Mouse (Mus musculus): Measurements from ENCODE around the gene Dhx58. TPM values are rescaled to one million over a fixed set of nuclear protein-coding genes. Genes with fewer than 3 reads are reported as not detected.

Dhx58 gene
- 2.8 and 3.6 TPM in 2 replicates for polyA plus RNA-seq (2015; fragmentation: Nextera tagmentation; extraction: Ambion mirVana)

DNA sequence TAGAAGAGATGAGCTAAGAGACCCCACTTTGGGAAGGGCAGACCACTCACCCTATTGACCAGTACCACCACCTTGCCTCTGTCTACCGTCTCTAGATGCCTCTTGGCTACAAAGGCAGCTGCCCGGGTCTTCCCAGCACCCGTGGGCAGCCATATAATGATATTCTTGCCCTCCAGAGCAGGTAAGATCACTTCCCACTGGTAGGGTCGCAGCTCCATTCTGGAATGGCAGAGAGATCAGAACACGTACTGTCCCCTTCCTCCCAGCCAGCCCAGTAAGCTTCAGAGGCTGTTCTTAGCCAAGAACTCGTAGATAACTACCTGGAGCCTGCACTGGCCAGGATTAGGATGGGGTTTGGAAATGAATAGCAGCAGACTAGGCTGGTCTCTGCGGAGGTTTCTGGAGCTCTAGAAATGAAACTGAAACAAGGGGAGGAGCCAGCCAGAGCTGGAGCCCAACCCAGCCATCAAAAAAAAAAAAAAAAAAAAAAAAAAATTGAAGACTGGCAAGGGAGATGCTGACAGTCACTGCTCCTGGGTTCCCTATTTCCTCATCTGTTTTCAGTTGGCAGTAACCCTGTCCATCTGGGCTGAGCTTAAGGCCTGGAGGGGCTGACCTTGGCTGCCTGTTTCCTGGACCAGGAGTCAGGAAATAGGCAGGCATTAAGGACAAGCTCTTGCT lies at the start of gene Dhx58:
Dhx58 (minus strand) TSS at position 421 of the 681 bp plus-strand sequence.
- no peak for ATAC-seq (replicated peaks; ENCODE audit: low FRiP score)
- H3K4me2 ChIP-seq, result peak within 1 kb of the TSS; percentile 47; the same call in 1 of the 2 replicates
- H3K27ac ChIP-seq, result no peak within 1 kb of the TSS

GRCm38 (mm10) chr11:100752294-100752693 lies 48.2 kb upstream of the Dhx58 start:
- ATAC-seq (replicated peaks; ENCODE audit: low FRiP score), result no peak
- H3K27me3 ChIP-seq, result peaks cover 39% of the 10 kb centered on the region
- no peak overlapping the region for H3K27ac ChIP-seq
- no peak overlapping the region for H3K4me2 ChIP-seq
- whole genome bisulfite sequencing, result 26% methylated on average over 10 of the region's 10 CpGs
- H3K9ac ChIP-seq, result no peak overlapping the region
- H3K9me3 ChIP-seq (replicated peaks), result no peaks in the 10 kb centered on the region
- no peak overlapping the region for H3K4me3 ChIP-seq (replicated peaks)
- H3K4me1 ChIP-seq, result 0 out of 2 replicates have a peak, but pooled peaks cover 8% of the 10 kb centered on the region
- no peaks in the 10 kb centered on the region for H3K36me3 ChIP-seq

More for the DNA sequence above, at the start of gene Dhx58:
- no peaks in the 10 kb centered on the region for H3K9me3 ChIP-seq (replicated peaks)
- no peak within 1 kb of the TSS for H3K9ac ChIP-seq
- H3K4me1 ChIP-seq, result peaks cover 15% of the 10 kb centered on the region
- H3K27me3 ChIP-seq, result no peaks in the 10 kb centered on the region
- WGBS, result 76% methylated on average over 7 of the region's 7 CpGs
- peaks cover 47% of the 10 kb centered on the region for H3K36me3 ChIP-seq
- H3K4me3 ChIP-seq (replicated peaks), result no peak within 1 kb of the TSS

- Histone ChIP-seq H3K27ac (no peak overlapping the region), H3K9ac (no peak overlapping the region), H3K4me3 (replicated peaks) (no peak overlapping the region), H3K36me3 (no peaks in the 10 kb centered on the region), H3K4me1 (0 out of 2 replicates have a peak, but pooled peaks cover 8% of the 10 kb centered on the region), H3K4me2 (no peak overlapping the region), H3K9me3 (replicated peaks) (no peaks in the 10 kb centered on the region), H3K27me3 (peaks cover 41% of the 10 kb centered on the region)
- no peak for ATAC-seq (replicated peaks; ENCODE audit: low FRiP score)
- 90% methylated on average over 16 of the region's 16 CpGs for WGBS
Measured at GRCm38 (mm10) chr11:100750127-100750526, 46.1 kb upstream of the Dhx58 start.

DNA sequence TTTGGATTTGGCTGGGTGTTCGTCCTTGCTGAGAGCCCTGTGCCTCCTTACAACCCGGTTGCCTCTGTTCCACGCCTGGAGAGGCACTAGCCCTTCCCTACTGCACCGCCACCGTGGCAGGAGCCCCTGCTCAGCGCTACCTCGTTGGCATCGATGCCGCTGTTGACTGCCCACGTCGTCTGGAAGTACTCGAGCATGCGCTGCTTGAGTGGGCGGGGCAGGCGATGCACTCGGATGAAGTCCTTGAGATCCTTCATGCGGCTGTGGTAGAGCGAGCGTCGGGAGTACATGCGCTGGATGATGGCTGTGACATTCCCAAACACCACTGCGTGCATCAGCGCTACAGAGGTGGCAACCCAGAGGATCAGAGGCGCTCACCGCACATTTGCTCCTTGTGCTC lies 45.4 kb upstream of the Dhx58 start:
- Histone ChIP-seq H3K4me1 (0 out of 2 replicates have a peak, but pooled peaks cover 8% of the 10 kb centered on the region), H3K27me3 (peaks cover 38% of the 10 kb centered on the region), H3K9ac (no peak overlapping the region), H3K27ac (no peak overlapping the region), H3K9me3 (replicated peaks) (no peaks in the 10 kb centered on the region), H3K4me2 (no peak overlapping the region), H3K4me3 (replicated peaks) (no peak overlapping the region), H3K36me3 (no peaks in the 10 kb centered on the region)
- no peak for ATAC-seq (replicated peaks; ENCODE audit: low FRiP score)
- WGBS, result 44% methylated on average over 25 of the region's 25 CpGs

GRCm38 (mm10) chr11:100748620-100749019 lies 44.5 kb upstream of the Dhx58 start:
- Histone ChIP-seq H3K4me1 (0 out of 2 replicates have a peak, but pooled peaks cover 8% of the 10 kb centered on the region), H3K27me3 (peaks cover 38% of the 10 kb centered on the region), H3K9ac (no peak overlapping the region), H3K27ac (no peak overlapping the region), H3K4me3 (replicated peaks) (no peak overlapping the region), H3K9me3 (replicated peaks) (no peaks in the 10 kb centered on the region), H3K4me2 (no peak overlapping the region), H3K36me3 (no peaks in the 10 kb centered on the region)
- ATAC-seq (replicated peaks; ENCODE audit: low FRiP score), result no peak
- WGBS, result 61% methylated on average over 4 of the region's 4 CpGs

- Histone ChIP-seq H3K27ac (no peak overlapping the region), H3K36me3 (no peaks in the 10 kb centered on the region), H3K9me3 (replicated peaks) (no peaks in the 10 kb centered on the region), H3K27me3 (peaks cover 33% of the 10 kb centered on the region), H3K4me2 (no peak overlapping the region), H3K9ac (no peak overlapping the region), H3K4me1 (0 out of 2 replicates have a peak, but pooled peaks cover 6% of the 10 kb centered on the region), H3K4me3 (replicated peaks) (no peak overlapping the region)
- 63% methylated on average over 5 of the region's 5 CpGs for whole genome bisulfite sequencing
- no peak for ATAC-seq (replicated peaks; ENCODE audit: low FRiP score)
Measured at GRCm38 (mm10) chr11:100747114-100747513, 43.0 kb upstream of the Dhx58 start.

DNA sequence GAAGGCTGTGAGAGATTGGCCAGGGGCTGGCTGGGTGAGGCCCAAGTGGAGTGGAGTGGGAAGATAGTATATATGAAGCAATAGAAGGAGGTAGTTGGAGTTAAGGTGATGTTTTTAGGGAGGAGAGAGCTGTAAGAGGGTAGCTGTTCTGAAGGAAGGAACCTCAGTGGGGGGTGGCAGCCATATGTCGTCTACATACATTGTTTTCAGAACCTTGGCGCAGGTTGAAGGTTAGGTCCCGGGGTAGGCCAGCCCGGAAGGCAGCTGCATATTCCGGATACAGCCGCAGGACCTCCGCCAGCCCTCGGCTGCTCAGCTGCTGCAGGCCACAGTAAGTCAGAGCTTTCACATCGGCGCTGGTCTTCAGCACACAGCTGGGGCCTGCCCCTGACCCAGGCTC lies 42.5 kb upstream of the Dhx58 start:
- no peak for ATAC-seq (replicated peaks; ENCODE audit: low FRiP score)
- H3K9me3 ChIP-seq (replicated peaks), result no peaks in the 10 kb centered on the region
- 83% methylated on average over 10 of the region's 10 CpGs for WGBS
- H3K36me3 ChIP-seq, result no peaks in the 10 kb centered on the region
- H3K27ac ChIP-seq, result no peak overlapping the region
- H3K27me3 ChIP-seq, result peaks cover 29% of the 10 kb centered on the region
- H3K4me1 ChIP-seq, result 0 out of 2 replicates have a peak, but pooled peaks cover 3% of the 10 kb centered on the region
- no peak overlapping the region for H3K4me2 ChIP-seq
- no peak overlapping the region for H3K9ac ChIP-seq
- H3K4me3 ChIP-seq (replicated peaks), result no peak overlapping the region

GRCm38 (mm10) chr11:100745085-100745484 lies 41.0 kb upstream of the Dhx58 start:
- no peak overlapping the region for H3K4me2 ChIP-seq
- no peaks in the 10 kb centered on the region for H3K36me3 ChIP-seq
- peaks cover 27% of the 10 kb centered on the region for H3K27me3 ChIP-seq
- no peaks in the 10 kb centered on the region for H3K9me3 ChIP-seq (replicated peaks)
- no peak overlapping the region for H3K9ac ChIP-seq
- no peak overlapping the region for H3K27ac ChIP-seq
- H3K4me1 ChIP-seq, result 0 out of 2 replicates have a peak, but pooled peaks cover 3% of the 10 kb centered on the region
- no peak for ATAC-seq (replicated peaks; ENCODE audit: low FRiP score)
- no peak overlapping the region for H3K4me3 ChIP-seq (replicated peaks)
- WGBS, result 10% methylated on average over 6 of the region's 6 CpGs

DNA sequence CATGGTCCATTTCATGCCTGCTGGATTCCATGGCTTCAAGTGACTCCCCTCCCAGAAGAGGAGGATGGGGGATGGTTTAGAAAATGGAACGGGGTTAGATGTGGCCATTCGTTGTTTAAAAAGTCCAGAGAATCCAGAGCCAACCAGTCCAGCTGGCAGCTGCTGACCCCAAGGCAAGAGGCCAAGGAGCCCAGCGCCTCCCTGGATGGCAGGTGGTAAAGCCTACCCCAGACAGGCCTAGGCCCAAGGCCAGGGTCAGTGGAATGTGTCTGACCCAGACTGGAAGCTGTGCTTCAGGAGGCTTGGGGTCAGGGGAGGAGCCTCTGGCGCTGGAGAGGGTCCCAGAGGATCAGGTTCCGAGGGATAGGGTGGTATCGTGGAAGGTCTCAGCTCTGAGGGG lies 37.3 kb upstream of the Dhx58 start:
- no peak for ATAC-seq (replicated peaks; ENCODE audit: low FRiP score)
- no peak overlapping the region for H3K4me2 ChIP-seq
- H3K9me3 ChIP-seq (replicated peaks), result no peaks in the 10 kb centered on the region
- no peak overlapping the region for H3K9ac ChIP-seq
- H3K36me3 ChIP-seq, result no peaks in the 10 kb centered on the region
- H3K27me3 ChIP-seq, result no peaks in the 10 kb centered on the region
- 52% methylated on average over 6 of the region's 6 CpGs for WGBS
- no peak overlapping the region for H3K4me3 ChIP-seq (replicated peaks)
- peaks cover 15% of the 10 kb centered on the region for H3K4me1 ChIP-seq
- H3K27ac ChIP-seq, result no peak overlapping the region

DNA sequence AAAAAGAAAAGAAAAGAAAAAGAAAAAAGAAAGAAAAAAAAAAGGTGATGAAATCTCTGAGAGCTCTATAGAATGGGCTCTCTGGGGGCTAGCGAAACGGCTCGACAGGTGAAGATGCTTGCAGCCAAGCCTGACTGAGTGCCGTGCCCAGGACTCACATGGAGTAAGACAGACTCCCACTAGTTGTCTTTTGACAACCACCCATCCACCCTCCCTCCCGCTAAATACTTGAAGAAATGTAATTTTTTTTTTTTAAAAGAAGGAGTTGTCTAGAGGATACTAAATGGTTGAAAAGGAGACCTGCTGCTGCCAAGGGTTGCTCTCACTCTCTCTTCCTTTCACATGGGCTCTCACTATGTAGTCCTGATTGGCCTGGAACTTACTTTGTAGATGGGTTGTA lies 34.7 kb upstream of the Dhx58 start:
- ATAC-seq (replicated peaks; ENCODE audit: low FRiP score), result no peak; the same call in 1 of the 2 replicates
- H3K27ac ChIP-seq, result no peak overlapping the region
- peak overlapping the region; percentile 65 for H3K4me2 ChIP-seq
- peaks cover 26% of the 10 kb centered on the region for H3K4me1 ChIP-seq
- H3K9ac ChIP-seq, result peak overlapping the region; percentile 18; the same call in 1 of the 2 replicates
- 17% methylated on average over 5 of the region's 5 CpGs for WGBS
- peak overlapping the region; percentile 67 for H3K4me3 ChIP-seq (replicated peaks)
- H3K9me3 ChIP-seq (replicated peaks), result no peaks in the 10 kb centered on the region
- H3K27me3 ChIP-seq, result no peaks in the 10 kb centered on the region
- H3K36me3 ChIP-seq, result no peaks in the 10 kb centered on the region

- peak within 1 kb of the TSS; percentile 65 for H3K4me2 ChIP-seq
- H3K36me3 ChIP-seq, result peaks cover 1% of the 10 kb centered on the region; the same call in 1 of the 2 replicates
- under 1% methylated on average over 39 of the region's 39 CpGs for WGBS
- peaks cover 26% of the 10 kb centered on the region for H3K4me1 ChIP-seq
- ATAC-seq (replicated peaks; ENCODE audit: low FRiP score), result peak; percentile 100
- no peaks in the 10 kb centered on the region for H3K27me3 ChIP-seq
- peak within 1 kb of the TSS; percentile 67 for H3K4me3 ChIP-seq (replicated peaks)
- peak within 1 kb of the TSS; percentile 76 for H3K9ac ChIP-seq
- peak within 1 kb of the TSS; percentile 38 for H3K27ac ChIP-seq
- no peaks in the 10 kb centered on the region for H3K9me3 ChIP-seq (replicated peaks)
Measured at GRCm38 (mm10) chr11:100738066-100738604, 34.1 kb upstream of the Dhx58 start, which contains the start of gene Rab5c. Gene Rab5c, minus strand, starts transcription at chr11:100738215.

GRCm38 (mm10) chr11:100737105-100737733 lies 33.1 kb upstream of the Dhx58 start:
- Histone ChIP-seq H3K4me1 (peaks cover 26% of the 10 kb centered on the region), H3K4me2 (peak overlapping the region; percentile 65), H3K9me3 (replicated peaks) (no peaks in the 10 kb centered on the region), H3K36me3 (peaks cover 7% of the 10 kb centered on the region; the same call in 1 of the 2 replicates), H3K4me3 (replicated peaks) (peak overlapping the region; percentile 67), H3K9ac (peak overlapping the region; percentile 76), H3K27ac (peak overlapping the region; percentile 38), H3K27me3 (no peaks in the 10 kb centered on the region)
- WGBS, result 2% methylated on average over 13 of the region's 13 CpGs
- no peak for ATAC-seq (replicated peaks; ENCODE audit: low FRiP score)

Data from kidney, embryonic 15.5 days (tissue).